Mouse (Mus musculus) urinary bladder, postnatal 14 days (tissue): ENCODE data around the gene Cdca7l.

Experiments used
- DNase-seq: peaks from one replicate; pipeline ENCODE4 v3.0.0; 2021; ENCODE audit warnings: low spot score

Cdca7l gene

DNA sequence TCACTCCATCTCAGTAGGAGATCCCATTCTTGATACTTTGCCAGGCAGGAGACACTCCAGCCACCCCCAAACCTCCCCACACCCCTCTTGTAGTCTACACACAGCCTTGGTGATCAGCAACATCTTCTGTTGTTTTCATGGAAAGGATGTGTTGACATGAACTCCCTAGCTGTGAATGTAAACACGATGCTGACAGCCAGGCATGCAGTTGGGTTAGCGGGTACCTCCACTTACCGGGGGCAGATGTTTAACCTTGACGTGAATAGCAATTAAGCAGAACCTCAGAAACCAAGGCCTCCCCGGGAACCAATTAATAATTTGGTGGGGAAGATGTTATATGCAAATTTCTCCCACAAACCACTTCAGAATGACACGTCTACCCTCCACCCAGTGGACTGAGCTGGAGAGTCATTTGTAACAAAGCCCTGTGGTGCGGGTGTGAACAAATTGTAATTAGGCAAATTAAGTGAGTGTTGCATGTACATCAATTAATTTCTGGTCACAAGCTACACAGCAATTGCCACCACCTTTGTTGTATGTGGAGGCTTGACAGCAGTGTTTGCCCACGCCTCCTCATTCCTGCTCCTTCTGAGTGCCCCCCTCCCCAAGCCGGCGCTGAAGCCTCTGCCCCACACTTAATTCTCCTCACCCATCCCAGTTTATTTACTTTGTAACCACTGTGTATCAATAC is 5.4 kb downstream of the Cdca7l start:
- no peak for DNase-seq

- no peak for DNase-seq
Observed at GRCm38 (mm10) chr12:117810074-117810473, 6.0 kb downstream of the Cdca7l start.

DNA sequence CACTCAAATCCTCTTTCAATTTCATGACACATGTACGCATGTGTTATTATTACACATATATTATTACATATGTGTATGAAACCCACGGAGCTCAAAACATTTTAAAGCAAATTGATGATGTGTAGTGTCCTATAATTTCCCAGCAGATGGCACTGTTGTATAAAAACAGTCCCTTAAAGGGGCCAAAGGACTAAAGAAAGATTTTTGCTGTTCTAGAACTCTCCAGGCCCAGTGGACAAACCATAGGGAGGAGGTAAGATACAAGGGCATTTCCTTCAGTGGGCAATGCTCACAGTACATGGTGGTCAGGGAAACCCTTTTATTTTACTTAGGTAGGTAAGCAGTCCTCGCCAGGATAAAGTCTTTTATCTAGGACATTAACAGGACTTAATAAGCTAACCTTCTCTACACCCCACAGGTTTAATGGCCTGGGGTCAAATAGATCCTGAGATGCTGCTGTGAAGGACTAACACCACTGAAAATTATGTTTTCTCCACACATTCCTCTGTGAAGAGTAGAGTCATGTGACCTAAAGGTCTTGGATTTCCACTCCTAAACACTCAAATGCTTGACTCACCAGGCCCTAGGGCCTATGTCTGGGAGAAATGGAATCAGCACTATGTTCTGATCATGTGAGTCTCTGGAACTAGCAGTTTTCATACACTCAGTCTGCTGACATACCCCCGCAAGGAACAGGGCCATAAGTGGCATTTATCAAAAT is 16.2 kb downstream of the Cdca7l start:
- DNase-seq = no peak

DNA sequence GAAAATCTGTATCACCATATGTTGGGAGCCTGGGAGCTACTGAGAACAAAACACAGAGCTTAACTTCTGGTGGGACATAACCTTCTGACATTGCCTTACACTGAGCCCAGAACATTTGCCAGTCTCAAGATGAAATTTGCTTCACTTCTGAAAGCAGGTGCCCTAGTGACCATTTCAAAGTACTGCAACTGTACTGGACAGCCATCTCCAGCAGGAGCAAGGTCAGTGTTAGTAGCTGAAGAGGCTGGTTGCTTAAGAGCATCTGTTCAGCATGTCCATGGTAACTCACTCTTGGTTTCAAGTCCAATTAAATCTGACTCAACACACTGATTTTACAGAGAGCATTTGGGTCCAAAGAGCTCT is 16.8 kb downstream of the Cdca7l start:
- no peak for DNase-seq

GRCm38 (mm10) chr12:117821394-117821793 is 17.3 kb downstream of the Cdca7l start:
- DNase-seq = no peak

- DNase-seq = peak; percentile 61
Observed at GRCm38 (mm10) chr12:117828350-117828749, 24.3 kb downstream of the Cdca7l start.

- no peak for DNase-seq
Observed at GRCm38 (mm10) chr12:117831351-117831961, 27.4 kb downstream of the Cdca7l start.

- DNase-seq = no peak
Observed at GRCm38 (mm10) chr12:117832190-117832589, 28.1 kb downstream of the Cdca7l start.

- DNase-seq = no peak
Observed at GRCm38 (mm10) chr12:117834652-117835051, 30.6 kb downstream of the Cdca7l start.

DNA sequence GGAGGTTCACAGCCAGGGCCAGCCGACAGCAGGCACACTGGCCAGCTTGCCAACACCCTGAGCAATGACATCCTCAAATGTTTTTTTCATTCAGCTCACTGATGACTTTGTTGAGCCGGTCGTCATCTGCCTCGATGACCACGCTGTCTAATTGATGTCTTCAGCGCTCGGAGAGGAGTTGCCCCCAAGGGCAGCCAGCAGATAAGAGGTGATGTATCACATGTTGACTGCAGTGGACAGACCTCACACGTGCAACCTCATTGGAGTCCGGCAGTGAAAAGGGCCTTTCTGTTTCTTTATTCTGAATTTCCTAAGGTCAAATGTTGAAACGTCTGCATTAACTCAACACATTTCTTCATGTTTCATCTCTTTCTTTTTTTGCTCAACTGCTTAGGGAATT is 31.3 kb downstream of the Cdca7l start:
- no peak for DNase-seq

GRCm38 (mm10) chr12:117837376-117837775 is 33.3 kb downstream of the Cdca7l start:
- no peak for DNase-seq

DNA sequence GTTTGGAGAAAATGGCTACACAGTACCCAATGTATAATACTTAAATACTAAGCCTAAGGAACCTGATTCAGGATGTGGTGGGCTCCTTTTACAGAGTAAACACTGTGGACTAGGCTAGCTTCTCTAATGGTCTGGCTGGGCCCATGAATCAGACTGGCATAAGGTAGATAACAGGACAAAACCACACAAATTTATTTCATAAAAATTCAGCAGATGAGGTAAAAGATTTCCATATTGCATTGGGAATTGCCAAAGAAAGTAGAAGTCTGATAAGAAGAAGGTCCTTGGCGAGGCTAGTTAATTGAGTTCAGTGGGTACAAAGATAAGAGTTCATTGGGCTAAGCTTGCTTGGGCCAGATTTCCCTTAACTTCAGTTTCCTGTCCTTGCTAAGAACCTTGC is 36.6 kb downstream of the Cdca7l start:
- DNase-seq = no peak

DNA sequence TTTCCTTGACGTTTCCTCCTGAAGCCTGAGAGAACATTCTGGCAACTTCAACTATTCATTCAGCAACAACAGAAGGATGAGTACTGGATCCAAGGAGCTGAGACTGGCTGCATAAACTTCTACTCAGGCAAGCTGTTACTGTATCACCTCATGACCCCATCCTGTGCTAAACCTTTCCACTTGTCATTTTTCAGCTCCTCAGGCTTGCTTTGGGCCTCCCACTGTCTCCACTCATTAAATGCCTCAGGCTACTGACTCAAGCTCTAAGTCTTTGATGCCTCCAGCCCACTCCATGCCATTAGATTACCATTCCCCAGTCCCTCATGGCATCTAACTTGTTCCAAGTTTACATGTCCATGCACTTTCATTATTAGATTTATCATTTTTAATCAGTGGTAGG is 38.6 kb downstream of the Cdca7l start:
- DNase-seq = no peak

- peak; percentile 63 for DNase-seq
Observed at GRCm38 (mm10) chr12:117843302-117844074, 39.4 kb downstream of the Cdca7l start.

DNA sequence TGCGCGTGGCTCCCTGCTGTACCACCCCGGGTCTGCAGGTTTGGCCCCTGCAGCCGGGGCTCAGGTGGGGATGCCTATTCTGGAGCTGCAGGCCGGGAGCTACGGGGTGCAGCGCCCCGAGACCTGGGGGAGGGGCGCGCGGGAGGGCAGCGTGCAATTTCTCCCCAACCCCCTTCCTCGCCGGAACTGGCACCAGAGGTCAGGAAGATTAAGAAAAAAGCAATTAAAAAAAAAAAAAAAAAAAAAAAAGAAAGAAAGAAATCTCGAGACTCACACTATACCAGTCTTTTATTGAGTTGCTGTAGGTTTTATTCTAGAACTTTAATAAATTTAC is 40.0 kb downstream of the Cdca7l start:
- no peak for DNase-seq

- DNase-seq = no peak
Observed at GRCm38 (mm10) chr12:117844917-117845316, 40.8 kb downstream of the Cdca7l start.

- DNase-seq = no peak
Observed at GRCm38 (mm10) chr12:117848621-117849020, 44.5 kb downstream of the Cdca7l start.

GRCm38 (mm10) chr12:117850472-117850871 is 46.4 kb downstream of the Cdca7l start:
- DNase-seq = no peak

- peak; percentile 56 for DNase-seq
Observed at GRCm38 (mm10) chr12:117853316-117853715, 49.2 kb downstream of the Cdca7l start.

DNA sequence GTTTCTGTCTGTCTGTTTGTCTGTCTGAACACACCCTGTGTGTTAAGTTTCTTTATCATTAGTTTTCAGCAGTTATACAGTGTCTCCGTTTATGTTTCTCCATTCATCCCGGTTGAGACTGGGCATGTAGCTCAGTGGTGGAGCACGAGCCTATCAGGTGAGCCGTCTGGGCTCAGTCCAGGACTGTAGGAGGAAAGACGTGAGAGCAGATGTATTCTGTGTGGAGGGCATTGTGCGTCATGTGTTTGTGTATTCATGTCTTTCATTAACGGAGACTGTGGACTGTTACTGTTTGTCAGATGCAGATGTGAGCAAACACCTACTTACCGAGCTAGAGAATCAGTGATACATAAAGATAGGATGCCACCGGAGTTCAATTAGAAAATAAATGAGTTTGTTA is 52.9 kb downstream of the Cdca7l start:
- no peak for DNase-seq

- no peak for DNase-seq
Observed at GRCm38 (mm10) chr12:117857884-117858283, 53.8 kb downstream of the Cdca7l start.

GRCm38 (mm10) chr12:117860840-117861239 is 56.8 kb downstream of the Cdca7l start:
- no peak for DNase-seq

DNA sequence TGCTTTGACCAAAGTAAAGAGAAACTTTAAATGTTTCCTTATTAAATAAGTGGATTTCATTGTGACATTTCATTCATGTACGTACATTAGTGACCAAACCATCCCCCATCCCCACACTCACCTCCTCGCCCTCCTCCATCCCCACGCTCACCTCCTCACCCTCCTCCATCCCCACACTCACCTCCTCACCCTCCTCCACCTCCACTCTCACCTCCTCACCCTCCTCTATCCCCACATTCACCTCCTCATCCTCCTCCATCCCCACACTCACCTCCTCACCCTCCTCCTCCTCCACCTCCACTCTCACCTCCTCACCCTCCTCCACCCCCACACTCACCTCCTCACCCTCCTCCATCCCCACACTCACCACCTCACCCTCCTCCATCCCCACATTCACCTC is 57.2 kb downstream of the Cdca7l start:
- DNase-seq = no peak
